Mouse (Mus musculus): ENCODE measurements around the gene Ppp1r14d. TPM values are rescaled to one million over a fixed set of nuclear protein-coding genes. Genes with fewer than 3 reads are reported as not detected.
A peak's percentile ranks its signal among the peaks of the same experiment; 100 is the strongest.

The Ppp1r14d gene
- polyA plus RNA-seq, 1 experiment from 2014 or later, result not detected

DNA sequence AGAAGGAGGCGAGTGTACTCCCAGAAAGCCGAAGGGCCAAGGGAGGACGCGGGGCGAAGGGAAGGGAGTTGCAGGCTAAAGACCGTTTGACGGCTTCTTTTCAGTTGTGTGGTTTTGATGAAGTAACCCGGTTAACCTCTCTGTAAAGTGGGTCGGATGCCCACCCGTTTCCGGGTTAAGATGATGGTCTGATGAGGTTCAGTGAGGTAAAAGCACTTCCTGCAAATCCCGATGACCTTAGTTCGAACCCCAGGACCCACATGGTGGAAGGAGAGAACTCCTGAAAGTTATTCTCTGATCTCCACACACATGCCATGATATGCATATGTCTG is 20.6 kb downstream of the Ppp1r14d start:
- H3K27ac ChIP-seq (replicated peaks), result peak overlapping the region; percentile 87
- WGBS, result 1% methylated on average over 13 of the region's 13 CpGs
- ATAC-seq (ENCODE audit: low read depth), result peak; percentile 12

GRCm38 (mm10) chr2:119208344-119209175 is 21.1 kb downstream of the Ppp1r14d start, which contains the start of the genes Zfyve19 and Dnajc17:
Zfyve19 (plus strand) TSS chr2:119208617.
Dnajc17 (minus strand) TSS chr2:119208795.
- ATAC-seq (ENCODE audit: low read depth), result peak; percentile 97

More for the DNA sequence above, 20.6 kb downstream of the Ppp1r14d start:
- Histone ChIP-seq H3K36me3 (peaks cover 37% of the 10 kb centered on the region), H3K4me3 (peak overlapping the region; percentile 65), H3K27me3 (no peaks in the 10 kb centered on the region), H3K9ac (peak overlapping the region; percentile 80), H3K4me1 (replicated peaks) (peaks cover 18% of the 10 kb centered on the region), H3K4me2 (peak overlapping the region; percentile 63), H3K9me3 (no peaks in the 10 kb centered on the region)

GRCm38 (mm10) chr2:119207961-119208343 is 21.8 kb downstream of the Ppp1r14d start:
- WGBS, result 30% methylated on average over 6 of the region's 6 CpGs
- Histone ChIP-seq H3K4me2 (peak overlapping the region; percentile 56), H3K9me3 (no peaks in the 10 kb centered on the region), H3K4me1 (replicated peaks) (peaks cover 27% of the 10 kb centered on the region), H3K27ac (replicated peaks) (peak overlapping the region; percentile 87), H3K36me3 (peaks cover 27% of the 10 kb centered on the region), H3K27me3 (no peaks in the 10 kb centered on the region), H3K9ac (peak overlapping the region; percentile 68), H3K4me3 (peak overlapping the region; percentile 65)
- no peak for ATAC-seq (ENCODE audit: low read depth)

More at GRCm38 (mm10) chr2:119208344-119209175, 21.1 kb downstream of the Ppp1r14d start, which contains the start of the genes Zfyve19 and Dnajc17:
- peak within 1 kb of the TSS; percentile 80 for H3K9ac ChIP-seq
- H3K4me3 ChIP-seq, result peak within 1 kb of the TSS; percentile 65
- H3K9me3 ChIP-seq, result no peaks in the 10 kb centered on the region
- peak within 1 kb of the TSS; percentile 87 for H3K27ac ChIP-seq (replicated peaks)
- H3K4me1 ChIP-seq (replicated peaks), result peaks cover 21% of the 10 kb centered on the region
- H3K36me3 ChIP-seq, result peaks cover 33% of the 10 kb centered on the region
- H3K4me2 ChIP-seq, result peak within 1 kb of the TSS; percentile 63
- no peaks in the 10 kb centered on the region for H3K27me3 ChIP-seq
- WGBS, result under 1% methylated on average over 51 of the region's 51 CpGs

GRCm38 (mm10) chr2:119203871-119204460 is 25.7 kb downstream of the Ppp1r14d start:
- Histone ChIP-seq H3K27me3 (no peaks in the 10 kb centered on the region), H3K27ac (replicated peaks) (no peak overlapping the region), H3K9ac (no peak overlapping the region), H3K4me2 (no peak overlapping the region), H3K36me3 (no peaks in the 10 kb centered on the region), H3K4me1 (replicated peaks) (peaks cover 20% of the 10 kb centered on the region), H3K9me3 (no peaks in the 10 kb centered on the region), H3K4me3 (no peak overlapping the region)
- WGBS, result 78% methylated on average over 4 of the region's 4 CpGs
- no peak for ATAC-seq (ENCODE audit: low read depth)

- Histone ChIP-seq H3K4me2 (no peak overlapping the region), H3K4me1 (replicated peaks) (peaks cover 23% of the 10 kb centered on the region), H3K9me3 (no peaks in the 10 kb centered on the region), H3K27ac (replicated peaks) (no peak overlapping the region), H3K4me3 (no peak overlapping the region), H3K36me3 (no peaks in the 10 kb centered on the region), H3K27me3 (no peaks in the 10 kb centered on the region), H3K9ac (no peak overlapping the region)
- no peak for ATAC-seq (ENCODE audit: low read depth)
- WGBS, result 56% methylated on average over 5 of the region's 5 CpGs
These were observed 26.7 kb downstream of the Ppp1r14d start for GRCm38 (mm10) chr2:119202914-119203453.

- H3K27me3 ChIP-seq, result no peaks in the 10 kb centered on the region
- no peaks in the 10 kb centered on the region for H3K36me3 ChIP-seq
- 70% methylated on average over 3 of the region's 3 CpGs for WGBS
- H3K4me2 ChIP-seq, result no peak overlapping the region
- no peak for ATAC-seq (ENCODE audit: low read depth)
- H3K4me3 ChIP-seq, result no peak overlapping the region
- H3K9ac ChIP-seq, result no peak overlapping the region
- H3K4me1 ChIP-seq (replicated peaks), result peaks cover 15% of the 10 kb centered on the region
- no peaks in the 10 kb centered on the region for H3K9me3 ChIP-seq
- no peak overlapping the region for H3K27ac ChIP-seq (replicated peaks)
These were observed 30.8 kb downstream of the Ppp1r14d start for GRCm38 (mm10) chr2:119198934-119199333.

- Histone ChIP-seq H3K27ac (replicated peaks) (no peak overlapping the region), H3K4me1 (replicated peaks) (peaks cover 7% of the 10 kb centered on the region), H3K9ac (no peak overlapping the region), H3K9me3 (no peaks in the 10 kb centered on the region), H3K4me3 (no peak overlapping the region), H3K36me3 (no peaks in the 10 kb centered on the region), H3K27me3 (no peaks in the 10 kb centered on the region), H3K4me2 (no peak overlapping the region)
- ATAC-seq (ENCODE audit: low read depth), result no peak
- 71% methylated on average over 1 of the region's 1 CpGs for WGBS
These were observed 31.7 kb downstream of the Ppp1r14d start for GRCm38 (mm10) chr2:119198049-119198448.

DNA sequence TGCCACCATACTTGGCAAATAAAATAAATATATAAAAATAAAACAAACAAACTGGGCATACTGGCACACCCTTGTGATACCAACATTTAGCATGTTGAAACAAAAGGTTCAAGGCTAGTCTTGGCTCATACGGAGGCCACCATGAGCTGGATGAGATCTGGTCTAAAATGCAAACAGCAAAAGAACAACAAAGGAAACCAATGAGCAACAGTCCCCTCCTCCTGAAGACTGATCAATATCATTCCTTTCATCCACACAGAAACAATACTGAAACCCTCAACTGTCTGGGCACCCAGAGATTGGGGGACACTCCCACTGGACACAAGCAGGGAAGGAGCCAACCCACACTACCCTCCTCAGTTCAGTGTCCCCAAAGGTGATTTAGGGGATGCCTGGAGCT is 32.2 kb downstream of the Ppp1r14d start:
- no peaks in the 10 kb centered on the region for H3K27me3 ChIP-seq
- H3K4me1 ChIP-seq (replicated peaks), result peaks cover 4% of the 10 kb centered on the region; the same call in 1 of the 2 replicates
- no peaks in the 10 kb centered on the region for H3K9me3 ChIP-seq
- no peak overlapping the region for H3K9ac ChIP-seq
- WGBS, result 90% methylated on average over 1 of the region's 1 CpGs
- ATAC-seq (ENCODE audit: low read depth), result no peak
- H3K36me3 ChIP-seq, result no peaks in the 10 kb centered on the region
- no peak overlapping the region for H3K27ac ChIP-seq (replicated peaks)
- no peak overlapping the region for H3K4me2 ChIP-seq
- H3K4me3 ChIP-seq, result no peak overlapping the region

- Histone ChIP-seq H3K4me2 (no peak overlapping the region), H3K27ac (replicated peaks) (no peak overlapping the region), H3K4me1 (replicated peaks) (peaks cover 4% of the 10 kb centered on the region; the same call in 1 of the 2 replicates), H3K9me3 (no peaks in the 10 kb centered on the region), H3K4me3 (no peak overlapping the region), H3K9ac (no peak overlapping the region), H3K27me3 (no peaks in the 10 kb centered on the region), H3K36me3 (no peaks in the 10 kb centered on the region)
- WGBS, result 33% methylated on average over 4 of the region's 4 CpGs
- ATAC-seq (ENCODE audit: low read depth), result no peak
These were observed 33.2 kb downstream of the Ppp1r14d start for GRCm38 (mm10) chr2:119196316-119197108.

DNA sequence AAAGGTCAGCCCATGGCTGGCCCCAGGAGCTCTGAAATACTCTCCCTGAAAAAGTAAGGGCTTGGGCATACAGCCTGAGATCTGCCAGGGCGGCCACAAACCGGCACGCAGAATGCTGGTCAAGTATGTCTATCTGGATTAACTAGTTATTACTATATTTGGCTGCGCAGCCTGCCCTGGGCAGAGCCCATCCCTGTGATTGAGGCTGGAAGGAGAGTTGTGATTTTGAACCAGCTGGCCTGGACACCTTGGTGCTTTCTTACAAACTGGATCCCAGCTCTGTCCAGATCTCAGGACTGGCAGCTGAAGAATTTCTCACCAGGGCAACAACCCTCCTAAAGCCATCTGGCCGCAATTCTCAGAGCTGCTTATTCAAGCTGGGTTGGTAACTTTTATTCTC is 35.6 kb downstream of the Ppp1r14d start:
- Histone ChIP-seq H3K27me3 (no peaks in the 10 kb centered on the region), H3K36me3 (no peaks in the 10 kb centered on the region), H3K9me3 (no peaks in the 10 kb centered on the region), H3K9ac (no peak overlapping the region), H3K27ac (replicated peaks) (no peak overlapping the region), H3K4me3 (no peak overlapping the region), H3K4me1 (replicated peaks) (peaks cover 6% of the 10 kb centered on the region), H3K4me2 (no peak overlapping the region)
- ATAC-seq (ENCODE audit: low read depth), result no peak
- 94% methylated on average over 5 of the region's 5 CpGs for WGBS

- H3K9me3 ChIP-seq, result no peaks in the 10 kb centered on the region
- no peak for ATAC-seq (ENCODE audit: low read depth)
- 88% methylated on average over 5 of the region's 5 CpGs for WGBS
These were observed 38.7 kb downstream of the Ppp1r14d start for GRCm38 (mm10) chr2:119190969-119191368.

More at GRCm38 (mm10) chr2:119190969-119191368, 38.7 kb downstream of the Ppp1r14d start:
- Histone ChIP-seq H3K4me2 (no peak overlapping the region), H3K4me1 (replicated peaks) (peaks cover 8% of the 10 kb centered on the region; the same call in 1 of the 2 replicates), H3K27me3 (no peaks in the 10 kb centered on the region), H3K36me3 (peaks cover 2% of the 10 kb centered on the region; the same call in 1 of the 2 replicates), H3K9ac (no peak overlapping the region), H3K4me3 (no peak overlapping the region), H3K27ac (replicated peaks) (no peak overlapping the region)
